Mouse (Mus musculus) thymus, adult 2 months (tissue): ENCODE data around the gene Agpat2. TPM values are rescaled to one million over a fixed set of nuclear protein-coding genes. Genes with fewer than 3 reads are reported as not detected.

Experiments used
- DNase-seq: peaks from one replicate; pipeline ENCODE4 v3.0.0; 2021
- H3K27ac ChIP-seq: fragments of 200-500 bp; 2 replicates; pipeline ENCODE4 v1.5.1; 2012; ENCODE audit warnings: low read length, control low read depth; ENCODE audit not compliant: control insufficient read depth, insufficient read depth
- H3K27me3 ChIP-seq: fragments of 200-500 bp; 2 replicates; pipeline ENCODE4 v1.6.1; 2012; ENCODE audit warnings: mild to moderate bottlenecking, low read length, moderate library complexity, mixed read lengths; ENCODE audit not compliant: control insufficient read depth, insufficient read depth
- H3K36me3 ChIP-seq: fragments of 200-500 bp; 2 replicates; pipeline ENCODE4 v1.6.1; 2012; ENCODE audit warnings: mild to moderate bottlenecking, low read length, moderate library complexity; ENCODE audit not compliant: control insufficient read depth, insufficient read depth
- H3K4me1 ChIP-seq: fragments of 200-500 bp; replicated peaks from 2 replicates; pipeline ENCODE4 v1.6.1; 2012; ENCODE audit warnings: low read length; ENCODE audit not compliant: control insufficient read depth, insufficient read depth
- H3K4me3 ChIP-seq: fragments of 200-500 bp; 2 replicates; pipeline ENCODE4 v1.5.1; 2012; ENCODE audit warnings: mild to moderate bottlenecking, low read length, control low read depth, moderate library complexity; ENCODE audit not compliant: control insufficient read depth, insufficient read depth
- CTCF ChIP-seq: fragments of 200-500 bp; IDR thresholded peaks from 2 replicates; pipeline ENCODE4 v1.5.1; 2012; ENCODE audit warnings: mild to moderate bottlenecking, control low read depth, low read length, moderate library complexity, borderline replicate concordance; ENCODE audit not compliant: control insufficient read depth, poor library complexity, insufficient read depth; ENCODE audit errors: extremely low read depth
- POLR2A ChIP-seq: fragments of 200-500 bp; IDR thresholded peaks from 2 replicates; pipeline ENCODE4 v1.6.1; 2012; ENCODE audit warnings: mild to moderate bottlenecking, low read length, control low read depth, moderate library complexity; ENCODE audit not compliant: control insufficient read depth, poor library complexity, insufficient read depth; ENCODE audit errors: extremely low read depth
- WGBS: fragments of 180-500 bp; shearing (Covaris S2); methylation state at CpG from one replicate; pipeline ENCODE4 v1.1.7; 2018; 5-methylcytosine and 5-hydroxymethylcytosine counted together
- polyA plus RNA-seq: library from polyadenylated mRNA; depleted of rRNA; stranded (reverse); fragments of >200 nt; gene quantifications from 2 replicates; pipeline ENCODE4 v1.2.3, GENCODE M21; 2012

Gene Agpat2
- polyA plus RNA-seq, 1 experiment, result 89.3 TPM

DNA sequence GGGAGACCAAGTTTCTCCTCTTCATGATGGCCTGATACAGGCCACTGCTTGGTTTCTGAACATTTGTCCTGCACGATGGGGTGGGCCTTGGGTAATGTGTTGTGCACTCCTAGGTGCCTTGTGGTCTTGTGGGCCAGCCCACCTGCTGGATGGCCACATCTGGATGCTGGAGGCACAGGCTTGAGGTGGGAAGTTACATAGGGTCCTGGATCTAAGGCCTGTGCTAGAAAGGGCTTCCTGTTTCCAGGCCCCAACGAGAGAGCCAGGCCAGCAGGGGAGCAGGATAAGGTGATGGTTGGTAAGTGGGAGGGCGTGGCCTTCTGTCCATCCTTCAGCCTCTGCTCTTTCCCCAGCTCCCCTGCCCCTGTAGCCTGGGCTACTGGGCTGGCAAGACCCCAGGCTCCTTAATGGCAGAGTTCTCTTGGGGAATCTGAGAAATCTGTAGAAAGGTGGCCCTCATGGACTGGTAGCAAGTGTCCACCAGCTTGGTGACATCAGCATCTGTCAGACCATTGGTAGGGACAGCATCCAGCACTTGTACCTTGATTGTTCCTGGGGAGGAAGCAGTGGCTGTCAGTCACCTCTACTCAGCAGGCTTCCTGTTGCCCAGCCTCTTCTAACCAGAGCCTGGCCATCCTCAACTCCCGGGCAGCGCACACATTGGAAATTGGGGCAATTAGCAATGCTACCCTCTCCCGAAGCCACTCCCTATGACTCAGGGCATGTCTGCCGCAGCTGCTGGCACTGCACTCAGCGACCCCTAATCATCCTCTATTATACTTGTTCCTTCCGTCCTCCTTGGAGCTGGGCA is 10.8 kb downstream of the Agpat2 start:
- no peak for DNase-seq

DNA sequence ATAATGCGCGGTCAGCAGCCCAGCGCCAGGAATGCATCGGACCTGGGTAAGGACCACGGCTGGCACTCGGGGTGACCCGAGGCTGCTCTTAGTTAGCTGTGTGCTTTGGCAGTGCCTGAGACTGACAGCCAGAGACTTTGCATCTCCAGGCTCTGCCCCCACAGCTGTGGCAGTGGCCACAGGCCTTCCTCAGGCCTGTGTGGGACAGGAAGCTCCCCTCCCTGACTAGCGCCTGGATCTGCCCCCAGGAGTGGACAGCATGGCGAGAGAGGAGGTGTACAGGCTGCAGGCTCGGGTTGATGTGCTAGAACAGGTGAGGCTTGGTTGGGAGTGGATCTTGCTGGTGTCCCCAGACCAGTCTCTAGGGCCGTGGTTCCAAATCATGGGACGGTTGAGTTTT is 12.8 kb downstream of the Agpat2 start:
- no peak for TF ChIP-seq CTCF
- TF ChIP-seq POLR2A, result no peak
- Histone ChIP-seq H3K36me3 (no peaks in the 10 kb centered on the region), H3K4me1 (peaks cover 19% of the 10 kb centered on the region), H3K27me3 (no peaks in the 10 kb centered on the region), H3K4me3 (no peak overlapping the region), H3K27ac (no peak overlapping the region)
- WGBS, result 91% methylated on average over 12 of the region's 12 CpGs
- no peak for DNase-seq

More for the DNA sequence above, 10.8 kb downstream of the Agpat2 start:
- TF ChIP-seq POLR2A (no peak), CTCF (no peak)
- Histone ChIP-seq H3K27ac (no peak overlapping the region), H3K36me3 (no peaks in the 10 kb centered on the region), H3K4me1 (peaks cover 16% of the 10 kb centered on the region), H3K27me3 (no peaks in the 10 kb centered on the region), H3K4me3 (no peak overlapping the region)
- WGBS, result 87% methylated on average over 9 of the region's 9 CpGs

DNA sequence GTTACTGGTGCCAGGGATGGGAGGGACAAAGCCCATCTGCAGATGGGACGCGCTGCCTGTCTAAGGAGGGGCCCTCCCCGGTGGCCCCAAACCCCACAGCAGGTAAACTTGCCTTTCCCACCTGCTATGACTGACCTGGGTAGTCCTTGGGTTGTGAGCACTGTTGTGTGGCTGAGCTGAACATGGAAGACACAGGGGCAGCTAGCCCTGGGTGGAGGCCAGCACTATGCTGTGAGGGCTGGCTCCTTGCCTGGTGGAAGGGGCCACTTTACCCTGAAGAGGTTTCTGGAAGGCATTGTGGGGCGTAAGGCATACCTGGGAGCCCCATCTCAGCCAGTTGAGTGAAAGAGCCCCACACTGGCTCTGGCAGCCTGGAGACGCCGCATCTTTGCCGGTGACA is 13.3 kb downstream of the Agpat2 start:
- 95% methylated on average over 7 of the region's 7 CpGs for WGBS
- TF ChIP-seq POLR2A, result no peak
- no peak for TF ChIP-seq CTCF
- H3K27me3 ChIP-seq, result no peaks in the 10 kb centered on the region
- no peak overlapping the region for H3K4me3 ChIP-seq
- H3K36me3 ChIP-seq, result no peaks in the 10 kb centered on the region
- no peak overlapping the region for H3K27ac ChIP-seq
- no peak for DNase-seq
- peaks cover 17% of the 10 kb centered on the region for H3K4me1 ChIP-seq

DNA sequence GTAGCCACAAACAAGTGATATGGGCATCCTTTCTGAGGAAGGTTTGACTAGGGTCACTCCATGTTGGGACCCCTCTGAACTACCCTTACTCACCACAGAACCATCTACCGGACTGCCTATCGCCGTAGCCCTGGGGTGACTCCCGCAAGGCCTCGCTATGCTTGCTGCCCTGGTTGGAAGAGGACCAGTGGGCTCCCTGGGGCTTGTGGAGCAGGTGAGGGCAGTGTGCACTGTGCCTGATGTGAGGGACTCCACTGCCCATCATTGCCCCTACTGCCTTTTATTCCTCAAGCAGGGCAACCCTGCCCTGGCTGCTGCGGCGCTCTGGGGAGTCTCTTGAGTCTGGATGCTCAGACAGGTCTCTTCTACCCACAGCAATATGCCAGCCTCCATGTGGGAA is 13.9 kb downstream of the Agpat2 start:
- Histone ChIP-seq H3K4me3 (no peak overlapping the region), H3K27me3 (no peaks in the 10 kb centered on the region), H3K36me3 (no peaks in the 10 kb centered on the region), H3K4me1 (peaks cover 11% of the 10 kb centered on the region), H3K27ac (no peak overlapping the region)
- 97% methylated on average over 7 of the region's 7 CpGs for WGBS
- no peak for DNase-seq
- no peak for TF ChIP-seq POLR2A
- no peak for TF ChIP-seq CTCF

DNA sequence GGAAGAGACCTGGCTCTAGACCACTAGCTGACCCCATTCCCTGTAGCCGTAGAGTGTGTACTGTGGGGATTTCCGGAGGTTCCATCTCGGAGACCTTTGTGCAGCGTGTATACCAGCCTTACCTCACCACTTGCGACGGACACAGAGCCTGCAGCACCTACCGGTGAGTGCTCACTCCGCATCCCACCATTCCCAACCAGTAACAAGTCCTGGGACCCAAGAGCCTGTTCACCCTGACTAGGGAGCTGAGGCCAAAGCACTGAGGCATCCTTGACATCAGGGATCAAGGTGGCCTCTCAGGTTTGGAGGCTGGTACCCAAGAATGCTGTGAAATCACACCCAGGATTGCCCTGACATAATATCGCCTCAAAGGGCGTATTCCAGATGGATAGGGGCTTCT is 14.9 kb downstream of the Agpat2 start:
- no peak for TF ChIP-seq POLR2A
- no peak for TF ChIP-seq CTCF
- no peak overlapping the region for H3K27ac ChIP-seq
- no peaks in the 10 kb centered on the region for H3K27me3 ChIP-seq
- no peak for DNase-seq
- WGBS, result 95% methylated on average over 10 of the region's 10 CpGs
- H3K4me3 ChIP-seq, result no peak overlapping the region
- peaks cover 9% of the 10 kb centered on the region for H3K4me1 ChIP-seq
- H3K36me3 ChIP-seq, result no peaks in the 10 kb centered on the region

DNA sequence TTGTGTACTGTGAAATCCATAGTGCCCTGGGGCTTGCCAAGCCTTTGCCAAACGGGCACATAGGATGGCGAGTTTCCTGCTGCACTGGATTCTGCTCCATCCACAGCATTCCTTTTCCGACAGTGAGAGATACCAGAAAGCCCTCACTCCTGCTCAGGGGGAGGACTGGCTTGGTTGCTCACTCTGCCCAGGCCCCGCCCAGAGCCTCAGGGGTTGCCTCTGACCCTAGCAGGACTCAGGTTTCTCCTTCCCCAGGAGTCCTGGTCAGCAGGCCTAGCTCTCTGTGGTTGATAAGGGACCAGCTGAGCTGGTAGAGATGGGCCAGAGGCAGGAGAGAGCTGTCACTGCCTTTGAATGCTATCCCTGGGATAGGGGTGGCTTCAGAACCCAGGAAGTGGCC is 15.6 kb downstream of the Agpat2 start:
- H3K4me1 ChIP-seq, result peaks cover 9% of the 10 kb centered on the region
- H3K36me3 ChIP-seq, result no peaks in the 10 kb centered on the region
- no peak for DNase-seq
- H3K27me3 ChIP-seq, result no peaks in the 10 kb centered on the region
- no peak overlapping the region for H3K4me3 ChIP-seq
- 95% methylated on average over 4 of the region's 4 CpGs for WGBS
- no peak overlapping the region for H3K27ac ChIP-seq
- TF ChIP-seq POLR2A (no peak), CTCF (no peak)

DNA sequence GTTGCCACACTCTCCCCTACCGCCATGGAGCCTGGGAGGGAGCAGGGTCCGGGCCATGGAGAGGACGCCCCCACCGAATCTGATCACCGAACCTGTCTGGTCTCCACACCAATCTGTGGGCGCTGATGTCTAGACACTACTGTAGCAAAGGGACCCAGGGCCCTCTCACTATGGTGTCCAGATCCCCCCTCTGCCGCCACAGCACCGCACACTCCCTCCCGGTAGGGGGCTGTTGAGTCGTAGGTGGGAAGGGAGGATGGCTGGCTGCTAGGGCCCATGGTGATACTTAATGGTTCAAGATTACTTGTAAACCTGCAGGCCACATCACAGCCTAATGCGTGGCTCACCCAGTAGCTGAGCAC is 17.2 kb downstream of the Agpat2 start:
- 6% methylated on average over 11 of the region's 11 CpGs for WGBS
- H3K36me3 ChIP-seq, result no peaks in the 10 kb centered on the region
- H3K27me3 ChIP-seq, result no peaks in the 10 kb centered on the region
- no peak for TF ChIP-seq CTCF
- TF ChIP-seq POLR2A, result 0 out of 2 replicates have a peak, but pooled peaks have one; percentile 23
- H3K4me1 ChIP-seq, result peaks cover 9% of the 10 kb centered on the region
- H3K4me3 ChIP-seq, result peak overlapping the region; percentile 49
- DNase-seq, result peak; percentile 33
- no peak overlapping the region for H3K27ac ChIP-seq
